Mouse (Mus musculus) embryonic fibroblast, embryonic 13.5 days (primary cell): ENCODE measurements at regions not wholly inside any gene's neighbourhood (a gene's known extent, or its start where the extent isn't known, plus 50 kb on each side); places are given as distances from the start of the nearest gene placed in this dataset.

Experiments used
- CTCF ChIP-seq: IDR thresholded peaks from 2 replicates; pipeline ENCODE4 v1.5.1; 2011; ENCODE audit warnings: mild to moderate bottlenecking, control low read depth, low read length, moderate library complexity, borderline replicate concordance; ENCODE audit not compliant: insufficient read depth
- POLR2A ChIP-seq: IDR thresholded peaks from 2 replicates; pipeline ENCODE4 v1.6.1; 2011; ENCODE audit warnings: low read depth, mild to moderate bottlenecking, control low read depth, low read length, moderate library complexity

DNA sequence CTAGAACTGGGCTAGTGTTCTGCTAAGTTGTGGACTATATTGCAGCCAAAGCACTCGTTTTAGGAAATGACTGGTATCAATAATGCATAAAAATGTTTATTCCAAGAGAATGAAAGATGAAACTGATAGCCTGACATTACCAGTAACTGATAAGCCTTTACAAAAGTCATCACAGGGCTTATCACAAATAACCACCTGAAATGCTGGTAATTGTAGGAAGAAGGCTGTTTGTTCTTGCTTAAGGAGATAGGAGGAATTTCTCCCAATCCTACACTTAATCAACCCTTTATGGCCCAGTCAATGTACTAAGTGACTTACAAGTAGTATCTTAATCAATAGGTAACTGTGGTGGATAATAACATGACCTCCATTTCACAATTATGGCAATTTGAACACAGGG is 217.1 kb upstream of the Rasa1 start:
- no peak for TF ChIP-seq CTCF
- no peak for TF ChIP-seq POLR2A
